Mouse (Mus musculus) lung, postnatal 4 days (tissue): ENCODE results near the gene Apobec4.
A peak's percentile ranks its signal among the peaks of the same experiment; 100 is the strongest.
"Not testable (repeated sequence)": the region's sequence is repeated elsewhere in the genome, so short reads cannot be mapped to it uniquely, and the experiment has no call there.

ENCODE experiments used
- DNase-seq, 2 experiments: peaks; one replicate each; pipeline ENCODE4 v3.0.0; 2021

Gene Apobec4

DNA sequence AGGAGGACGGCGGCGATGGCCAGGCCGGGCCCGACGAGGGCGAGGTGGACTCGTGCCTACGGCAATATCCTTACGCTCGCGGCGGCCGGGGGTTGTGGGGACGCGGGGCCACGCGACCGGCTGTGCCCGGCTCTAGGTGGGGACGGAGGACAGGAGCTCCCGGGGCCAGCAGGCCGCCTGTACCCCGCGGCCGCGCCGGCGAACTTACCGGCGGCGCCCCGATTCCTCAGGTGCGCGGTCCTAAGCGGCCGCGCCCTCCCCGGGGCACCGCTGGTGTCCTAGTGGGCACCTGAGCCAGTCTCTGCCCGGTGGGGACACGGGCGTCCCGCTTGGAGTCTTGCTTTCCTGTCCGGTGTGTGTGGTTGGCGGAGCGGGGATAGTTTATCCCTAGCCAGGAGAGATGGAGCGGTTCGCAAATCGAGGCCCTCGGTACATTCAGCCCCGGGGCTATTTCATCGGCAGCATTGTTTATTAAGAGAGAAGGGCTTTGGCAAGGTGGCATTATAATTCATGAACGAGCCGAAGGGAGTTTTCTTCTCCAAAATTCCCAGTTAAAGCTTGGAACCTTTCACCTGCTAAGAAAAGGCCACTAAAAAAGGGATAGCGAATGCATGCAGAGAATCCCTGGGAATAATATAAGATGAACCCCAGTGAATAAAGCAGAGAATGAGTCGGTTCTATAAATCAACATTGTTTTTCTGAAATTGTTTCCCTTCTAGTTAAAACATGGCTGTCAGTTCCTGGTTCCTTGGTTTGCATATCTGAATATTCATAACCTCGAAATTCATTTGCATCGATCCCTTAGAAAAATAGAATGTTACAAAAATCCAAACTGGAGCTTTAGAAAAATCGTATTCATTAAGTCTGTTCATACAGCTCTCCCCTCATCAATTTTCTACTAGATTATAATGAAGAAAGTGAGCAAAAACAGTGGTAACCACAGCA is 16.7 kb downstream of the Apobec4 start:
- DNase-seq, result peak in 1 of 2 experiments; percentile 36

DNA sequence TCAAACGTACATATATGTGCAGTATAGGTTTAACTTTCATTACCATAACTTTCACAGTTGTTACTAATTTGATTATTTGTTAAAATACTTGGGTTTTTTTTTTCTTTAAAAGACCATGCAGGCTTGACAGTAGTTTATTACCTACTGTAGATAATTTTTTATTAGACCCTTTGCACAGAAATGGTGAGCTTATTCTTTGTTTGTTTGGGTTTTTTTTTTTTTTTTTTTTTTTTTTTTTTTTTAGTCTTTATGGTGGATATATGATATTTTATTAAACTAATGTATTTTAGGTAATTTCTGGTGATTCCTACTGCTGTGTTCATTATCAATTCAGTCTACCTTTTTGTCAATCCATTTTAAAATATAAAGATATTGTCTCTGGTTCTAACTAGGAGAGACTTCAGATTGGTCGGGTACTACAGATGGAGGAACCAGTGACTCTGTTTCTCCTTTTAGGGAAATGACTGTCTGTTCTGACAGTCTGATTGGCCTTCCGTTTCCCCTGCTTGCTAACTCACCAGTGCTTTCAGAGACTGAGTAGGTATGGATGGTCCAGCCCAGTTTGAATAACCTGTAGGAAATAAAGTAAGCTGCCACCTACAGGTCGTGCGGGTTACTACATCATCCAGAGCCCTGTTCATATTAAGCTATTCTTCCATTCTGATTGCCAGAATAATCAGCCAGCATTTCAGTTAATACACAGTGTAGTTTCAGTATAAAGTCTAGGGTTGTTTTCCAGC is 17.6 kb downstream of the Apobec4 start:
- peak; percentile 68 to 87 for DNase-seq

GRCm38 (mm10) chr1:152771016-152771415 is 20.7 kb downstream of the Apobec4 start:
- DNase-seq, result no peak

DNA sequence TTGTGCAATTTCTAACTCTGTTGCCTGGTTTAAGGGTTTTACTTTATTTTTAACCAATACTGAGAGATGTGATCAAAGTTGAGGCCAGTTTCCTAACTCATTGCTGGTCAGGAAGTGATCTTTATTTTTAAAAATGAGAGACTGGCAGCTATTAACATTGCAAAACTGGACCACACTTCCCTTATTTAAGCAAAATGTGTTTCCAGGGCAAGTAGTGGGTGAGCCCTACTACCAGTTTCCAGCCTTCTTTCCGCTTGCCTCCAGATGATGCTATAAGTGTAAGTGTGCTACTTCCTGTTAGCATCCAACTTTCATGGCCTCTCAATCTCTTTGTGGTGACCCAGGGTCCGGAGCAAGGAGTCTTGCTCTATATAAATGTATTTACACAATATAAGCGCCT is 24.2 kb downstream of the Apobec4 start:
- not testable (repeated sequence) for DNase-seq

DNA sequence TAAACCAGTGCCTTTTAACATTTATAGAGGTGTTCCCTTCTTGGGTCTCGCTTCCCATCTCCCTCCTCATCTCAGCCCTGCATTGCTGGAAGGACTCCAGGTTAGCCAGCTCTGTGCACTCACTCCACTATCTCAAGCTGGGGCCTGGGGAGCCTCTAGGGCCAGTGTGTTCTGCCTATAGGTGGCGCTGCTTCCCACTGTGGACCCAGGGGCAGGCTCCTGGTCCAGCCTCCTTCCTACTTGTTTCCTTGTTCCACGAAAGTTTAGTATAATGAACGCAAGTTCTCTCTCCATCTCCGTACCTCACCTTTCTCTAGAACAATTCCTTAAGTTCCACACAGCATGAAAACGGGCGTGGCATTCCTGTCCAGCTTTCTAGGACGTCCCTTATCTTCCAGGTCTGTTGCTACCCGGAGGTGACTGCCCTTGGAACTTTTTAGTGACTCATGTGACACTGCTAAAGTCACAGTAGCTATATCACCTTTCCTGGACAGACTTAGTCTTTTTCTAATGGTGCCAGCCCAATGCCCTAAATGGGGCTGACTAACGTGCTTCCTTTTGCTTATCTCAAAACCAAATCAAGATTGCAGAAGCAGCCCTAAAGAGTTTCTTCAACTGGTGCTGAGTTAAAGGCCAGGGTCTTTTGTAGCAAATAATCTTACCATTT is 28.9 kb downstream of the Apobec4 start:
- DNase-seq, result peak; percentile 73 to 81

DNA sequence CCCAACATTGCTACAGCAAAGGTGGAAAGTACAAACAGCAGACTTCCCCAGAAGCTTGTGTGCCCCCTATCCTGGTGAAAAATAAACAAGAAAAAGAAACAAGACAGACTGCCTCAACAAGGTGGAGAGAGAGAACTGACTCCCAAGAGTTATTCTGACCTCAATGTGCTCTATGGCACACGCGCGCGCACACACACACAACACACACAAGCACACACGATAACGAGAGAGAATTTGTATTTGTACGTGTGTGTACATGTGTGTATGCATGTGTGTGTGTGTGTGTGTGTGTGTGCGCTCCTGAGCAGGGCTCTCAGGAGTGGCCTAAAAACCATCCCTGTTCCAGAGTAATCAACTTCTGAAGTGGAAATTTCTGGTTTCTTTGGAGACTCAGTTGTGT is 34.3 kb downstream of the Apobec4 start:
- no peak for DNase-seq

GRCm38 (mm10) chr1:152785446-152785845 is 35.1 kb downstream of the Apobec4 start:
- not testable (repeated sequence) for DNase-seq

- DNase-seq, result peak; percentile 55 to 69
These were observed 36.6 kb downstream of the Apobec4 start for GRCm38 (mm10) chr1:152786953-152787352.

- DNase-seq, result no peak
These were observed 37.8 kb downstream of the Apobec4 start for GRCm38 (mm10) chr1:152788121-152788660.

GRCm38 (mm10) chr1:152790254-152790653 is 39.9 kb downstream of the Apobec4 start:
- DNase-seq, result peak in 1 of 2 experiments; percentile 68

DNA sequence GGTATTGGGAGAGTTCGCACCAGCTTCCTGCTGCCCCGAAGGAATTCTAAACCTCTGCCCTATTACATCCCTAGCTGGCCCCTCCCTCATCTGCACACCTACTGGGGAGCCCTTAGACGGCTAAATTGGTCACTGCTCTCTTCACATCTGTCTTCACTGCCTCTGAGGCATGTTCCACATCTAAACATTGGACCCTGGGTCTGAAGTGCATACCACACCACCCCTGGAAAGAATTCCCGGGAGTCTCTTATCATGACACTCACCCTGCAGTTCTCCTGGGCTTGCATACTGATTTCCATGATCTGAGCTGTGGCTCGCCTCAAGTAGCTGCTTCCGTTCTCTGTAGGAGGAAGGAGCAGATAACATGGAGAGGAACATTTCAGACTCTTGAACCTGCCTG is 40.5 kb downstream of the Apobec4 start:
- peak in 1 of 2 experiments; percentile 44 for DNase-seq

DNA sequence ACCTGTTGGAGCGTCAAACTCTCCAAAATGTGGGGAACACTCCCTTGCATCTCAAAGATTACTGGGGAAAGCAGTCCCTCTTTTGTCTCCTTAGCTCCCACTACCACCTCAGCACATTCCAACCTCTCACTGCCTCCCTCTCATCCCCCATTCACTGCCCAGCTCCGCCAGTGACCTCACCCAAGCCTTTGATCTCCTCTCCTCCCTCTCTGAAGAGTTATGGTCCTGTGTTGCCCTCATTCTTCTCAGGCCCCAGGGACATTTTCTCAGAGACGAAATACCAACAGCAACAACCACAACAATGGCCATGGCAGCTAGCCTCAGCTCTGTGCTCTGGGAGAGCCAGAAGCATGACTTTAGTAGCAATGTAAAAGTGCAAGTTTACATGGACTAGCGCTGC is 40.9 kb downstream of the Apobec4 start:
- no peak for DNase-seq

DNA sequence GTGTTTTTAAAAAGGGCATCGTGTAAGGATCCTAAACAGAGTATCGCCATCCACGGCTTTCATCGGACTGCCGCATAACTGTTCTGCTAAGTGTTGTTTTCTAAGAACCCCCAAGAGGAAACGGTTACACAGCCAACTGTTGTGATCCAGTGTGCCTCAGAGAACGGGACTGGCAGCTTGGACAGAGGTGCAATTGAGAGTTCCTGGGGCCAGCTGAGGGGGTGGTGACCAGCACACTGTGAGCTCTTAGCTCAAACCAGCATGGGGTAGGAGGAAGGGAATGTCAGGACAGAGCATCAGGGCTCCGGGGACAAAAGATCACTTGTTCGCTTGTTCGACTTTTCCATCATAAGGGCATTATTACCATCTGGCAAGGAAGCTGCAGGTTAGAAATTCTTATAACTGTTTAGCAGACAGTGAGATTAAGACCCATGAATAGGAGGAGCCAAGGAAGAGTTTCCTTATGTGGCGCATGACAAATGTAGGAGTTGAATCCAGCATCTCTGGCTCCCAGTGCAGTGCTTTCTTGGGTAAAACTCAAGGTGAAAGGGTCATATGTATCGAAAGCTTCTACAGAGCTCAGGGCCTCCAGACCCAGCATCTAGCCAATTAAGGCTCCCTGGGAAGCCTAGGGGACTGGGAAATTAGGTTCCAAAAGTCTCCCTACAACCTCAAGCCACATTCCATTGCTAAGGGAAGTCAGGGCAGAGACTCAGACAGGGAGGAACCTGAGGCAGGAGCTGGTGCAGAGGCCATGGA is 42.6 kb downstream of the Apobec4 start:
- DNase-seq, result no peak

GRCm38 (mm10) chr1:152793495-152794130 is 43.3 kb downstream of the Apobec4 start:
- no peak for DNase-seq

DNA sequence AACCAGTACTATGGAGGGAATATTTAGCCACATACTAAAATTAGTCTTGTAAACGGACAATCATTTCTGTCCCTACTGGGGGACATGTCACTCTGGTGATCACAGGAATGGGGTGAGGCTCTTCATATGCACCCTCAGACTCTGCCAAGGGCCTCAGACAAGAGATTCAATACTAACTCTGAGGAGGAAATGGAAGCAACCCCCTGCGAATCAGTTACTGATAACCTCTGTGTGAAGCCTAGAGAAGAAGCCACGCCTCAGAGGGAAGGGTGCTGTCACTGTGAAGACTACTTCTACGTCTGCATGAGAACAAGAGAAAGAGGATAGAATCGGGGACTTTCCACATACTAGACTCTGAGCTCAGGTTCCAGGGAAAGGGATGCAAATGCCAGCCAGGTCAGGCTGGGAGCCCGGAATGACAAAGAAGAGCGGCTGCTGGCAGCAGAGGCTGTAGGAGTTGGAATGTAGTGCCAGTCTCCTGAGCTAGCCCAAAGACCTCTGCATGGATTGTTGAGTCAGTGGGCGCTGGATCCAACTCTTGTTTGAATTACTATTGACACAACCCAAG is 45.4 kb downstream of the Apobec4 start:
- no peak for DNase-seq

DNA sequence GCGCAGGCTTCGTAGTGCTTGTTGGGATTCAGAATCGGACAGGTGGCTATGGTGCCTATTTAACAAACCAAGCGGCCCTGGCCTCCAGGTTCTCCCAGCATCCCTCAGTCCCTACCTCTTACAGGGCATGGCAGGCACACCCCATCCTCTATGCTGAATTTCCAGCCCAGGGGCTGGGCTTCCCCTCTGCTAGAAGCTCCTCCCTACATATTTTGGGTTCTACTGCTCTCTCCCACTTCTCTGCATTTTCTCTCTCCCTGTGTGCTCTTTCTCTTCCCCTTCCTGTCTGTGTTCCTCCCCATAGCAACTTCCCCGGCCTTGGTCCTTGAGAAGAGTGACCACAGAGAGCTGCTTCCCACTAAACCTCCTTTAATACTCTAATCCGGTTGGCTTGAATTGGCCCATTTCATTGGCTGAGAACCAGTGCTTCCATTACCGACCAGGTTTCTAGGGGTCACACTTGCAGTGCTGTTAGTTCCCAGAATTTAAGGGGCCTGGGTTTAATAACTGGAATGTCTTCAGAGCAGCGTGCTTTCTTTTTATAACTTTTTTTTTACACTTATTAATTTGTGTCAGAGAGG is 46.4 kb downstream of the Apobec4 start:
- DNase-seq, result no peak

- no peak for DNase-seq
These were observed 47.8 kb downstream of the Apobec4 start for GRCm38 (mm10) chr1:152798125-152798524.

GRCm38 (mm10) chr1:152799897-152800296 is 49.5 kb downstream of the Apobec4 start, which contains the start of gene Ncf2:
Gene Ncf2, plus strand, starts transcription at chr1:152800194.
- DNase-seq, result no peak

DNA sequence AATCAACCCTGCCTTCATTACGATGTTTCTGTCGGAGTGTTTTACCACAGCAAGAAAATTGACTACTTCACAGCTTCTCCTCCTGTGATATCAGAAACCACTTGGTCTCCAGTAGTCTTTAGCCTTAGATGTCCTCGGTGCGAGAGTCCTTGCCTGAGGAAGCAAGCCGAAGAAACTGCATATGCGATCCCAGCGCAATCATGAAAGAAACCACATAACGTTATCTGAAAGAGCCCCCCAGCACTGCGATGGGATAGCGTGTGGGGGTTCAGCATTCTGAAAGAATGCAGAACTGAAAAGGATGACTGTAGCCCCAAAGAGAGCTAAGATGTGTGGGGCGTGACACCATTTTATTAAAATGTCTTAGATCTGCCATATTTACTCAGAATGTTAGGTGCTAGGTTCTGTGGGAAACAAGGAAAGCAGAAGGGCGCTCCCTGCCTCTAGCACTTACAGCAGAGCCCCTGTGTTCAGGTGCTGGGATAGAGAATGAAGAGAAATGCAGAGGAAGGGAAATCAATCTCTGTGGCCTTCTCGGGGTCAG is 50.4 kb downstream of the Apobec4 start:
- no peak for DNase-seq

DNA sequence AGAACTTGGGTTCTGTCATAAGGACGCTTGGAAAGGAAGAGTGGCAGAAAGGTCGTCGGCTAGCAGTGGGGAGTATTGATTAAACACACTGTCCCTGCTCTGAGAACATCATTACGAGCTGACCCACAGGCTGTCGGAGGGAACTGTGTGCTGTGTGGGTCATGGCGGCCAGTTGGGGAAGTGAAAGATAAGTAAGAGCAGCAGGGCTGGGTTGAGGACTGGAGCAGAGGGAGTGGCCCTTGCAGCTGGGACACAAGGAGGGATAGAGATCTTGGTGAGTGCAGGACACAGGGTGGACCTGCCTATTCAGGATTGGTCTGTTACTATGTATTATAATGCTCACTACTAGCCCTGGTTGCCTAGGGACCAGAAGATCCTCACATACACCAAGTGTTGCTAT is 54.6 kb downstream of the Apobec4 start:
- DNase-seq, result no peak
